Mouse (Mus musculus) cerebellum, adult 11 months (tissue): Measurements from ENCODE around the gene Vcp.
A peak's percentile ranks its signal among the peaks of the same experiment; 100 is the strongest.

ENCODE experiments used
- DNase-seq: peaks from one replicate; pipeline ENCODE4 v3.0.0; 2022

Vcp gene

DNA sequence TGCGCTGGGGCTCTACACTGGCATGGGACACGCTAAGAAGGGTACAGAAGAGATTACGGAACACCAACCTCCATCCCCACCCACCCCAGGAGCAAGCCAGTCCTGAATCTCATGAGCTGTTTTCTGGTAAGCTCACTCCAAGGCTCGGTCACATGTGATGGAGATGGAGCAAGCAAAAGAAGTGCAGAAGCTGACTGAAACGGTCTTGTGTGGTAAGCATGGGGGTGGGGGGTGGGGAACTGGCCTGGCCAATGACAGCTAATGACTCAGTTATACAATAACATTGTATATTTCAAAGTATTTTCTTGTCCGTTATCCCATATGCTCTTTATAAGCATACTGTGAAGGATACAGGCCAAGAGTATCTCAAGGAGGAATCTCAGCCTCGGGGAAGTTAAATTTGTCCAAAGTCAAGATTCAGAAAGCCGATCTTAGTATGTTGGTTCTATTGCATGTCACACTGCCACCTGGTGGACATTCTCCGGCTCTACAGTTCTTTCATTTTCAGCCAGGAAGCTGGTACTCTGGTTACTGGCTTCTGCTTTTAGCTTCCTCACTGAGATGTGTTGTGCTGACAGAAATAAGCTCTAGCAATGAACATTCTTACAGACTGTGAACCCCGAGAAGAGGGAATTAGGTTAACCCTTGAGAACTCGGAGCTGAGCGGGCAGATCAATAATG is 35.1 kb downstream of the Vcp start:
- no peak for DNase-seq

DNA sequence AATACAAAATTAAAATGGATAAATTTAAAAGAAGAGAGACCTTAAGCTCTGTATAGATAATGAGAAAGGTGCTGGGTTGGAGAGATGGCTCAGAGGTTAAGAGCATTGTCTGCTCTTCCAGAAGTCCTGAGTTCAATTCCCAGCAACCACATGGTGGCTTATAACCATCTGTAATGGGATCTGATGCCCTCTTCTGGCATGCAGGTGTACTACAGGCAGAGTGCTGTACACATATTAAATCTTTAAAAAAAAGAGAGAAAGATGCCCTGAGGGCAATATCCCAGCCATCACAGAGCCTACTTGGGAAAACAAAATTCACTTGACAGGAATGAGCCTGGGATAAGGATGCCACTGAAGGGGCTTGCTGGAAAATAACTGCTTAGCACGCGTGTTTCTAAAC is 36.8 kb downstream of the Vcp start:
- DNase-seq = no peak

DNA sequence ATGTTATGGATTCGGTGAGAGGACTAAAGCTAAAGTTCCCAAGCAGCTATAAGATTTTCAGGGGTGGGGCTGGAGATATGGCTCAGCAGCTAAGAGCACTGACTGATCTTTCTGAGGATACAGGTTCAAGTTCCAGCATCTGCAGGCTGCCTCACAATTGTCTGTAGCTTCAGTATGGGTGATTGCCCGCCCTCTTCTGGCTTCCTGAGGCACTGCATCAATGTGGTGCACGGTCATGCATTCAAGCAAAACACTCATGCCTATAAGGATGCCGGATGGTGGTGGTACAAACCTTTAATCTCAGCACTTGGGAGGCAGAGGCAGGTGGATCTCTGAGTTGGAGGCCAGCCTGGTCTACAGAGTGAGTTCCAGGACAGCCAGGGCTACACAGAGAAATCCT is 38.7 kb downstream of the Vcp start:
- DNase-seq = peak; percentile 39

DNA sequence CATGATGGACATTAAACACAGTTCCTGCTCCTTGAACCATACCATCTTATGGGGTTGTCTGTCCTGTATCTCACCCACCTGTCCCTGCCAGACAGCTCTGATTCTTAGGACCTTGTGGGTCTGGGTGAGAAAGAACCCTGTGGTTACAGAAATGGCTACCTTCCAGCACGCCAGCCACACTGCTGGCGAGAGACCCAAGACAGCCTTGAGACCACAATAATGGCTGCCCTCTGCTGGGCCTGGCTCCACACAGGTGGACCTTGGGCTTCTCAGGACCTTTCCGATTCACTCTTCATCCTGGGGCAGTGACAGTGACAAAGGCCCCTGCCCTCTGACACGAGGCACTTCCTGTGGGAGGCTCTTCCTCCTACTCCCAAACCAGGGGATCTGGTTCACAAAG is 40.9 kb downstream of the Vcp start:
- DNase-seq = no peak

DNA sequence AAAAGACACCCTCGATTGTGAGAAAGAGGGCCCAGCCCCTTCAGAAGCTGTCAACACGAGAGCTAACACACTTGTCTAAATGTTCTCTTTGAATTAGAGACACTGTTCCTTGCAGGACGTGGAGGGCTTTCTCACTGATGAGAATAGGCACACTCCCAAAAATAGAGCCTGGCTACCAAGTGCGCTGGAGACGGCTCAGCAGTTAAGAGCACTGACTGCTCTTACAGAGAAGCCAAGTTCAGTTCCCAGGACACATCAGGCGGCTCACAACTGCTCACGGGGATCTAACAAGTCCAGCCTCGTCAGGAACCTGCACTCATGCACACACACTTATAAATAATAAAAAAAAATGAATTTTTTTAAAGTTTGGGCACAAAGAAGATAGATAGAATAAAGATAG is 41.4 kb downstream of the Vcp start:
- DNase-seq = no peak

DNA sequence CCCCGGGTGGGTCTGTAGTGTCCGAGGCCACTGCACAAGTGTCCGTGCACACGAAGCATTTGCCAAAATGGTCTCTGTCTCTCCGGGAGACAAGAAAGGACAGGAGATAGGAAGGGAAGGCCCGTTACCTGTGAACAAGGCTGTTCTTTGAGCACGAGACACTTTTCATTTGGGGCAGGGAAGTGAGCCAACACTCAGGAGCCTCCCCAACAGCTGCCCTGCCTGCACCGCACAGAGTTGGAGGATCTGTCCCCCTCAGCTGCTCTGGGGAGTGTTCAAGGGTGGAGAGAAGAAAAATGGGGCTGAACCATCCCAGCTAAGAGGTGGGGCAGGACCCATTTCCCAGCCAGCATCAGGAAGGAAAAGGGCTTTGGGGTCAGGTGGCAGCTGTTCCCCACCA is 42.3 kb downstream of the Vcp start:
- DNase-seq = no peak

DNA sequence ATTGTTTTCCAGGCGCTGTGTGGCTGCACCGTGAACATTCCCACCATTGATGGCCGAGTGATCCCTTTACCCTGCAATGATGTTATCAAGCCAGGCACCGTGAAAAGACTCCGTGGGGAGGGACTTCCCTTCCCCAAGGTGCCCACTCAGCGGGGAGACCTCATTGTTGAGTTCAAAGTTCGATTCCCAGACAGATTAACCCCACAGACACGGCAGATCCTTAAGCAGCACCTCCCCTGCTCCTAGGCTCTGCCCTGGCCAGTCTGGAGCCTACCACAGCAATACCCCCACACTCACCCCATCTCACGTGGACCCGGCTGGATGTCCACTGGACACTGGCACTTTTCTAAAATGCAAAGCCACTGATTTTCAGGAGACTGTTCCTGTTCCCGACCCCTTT is 43.0 kb downstream of the Vcp start:
- no peak for DNase-seq

DNA sequence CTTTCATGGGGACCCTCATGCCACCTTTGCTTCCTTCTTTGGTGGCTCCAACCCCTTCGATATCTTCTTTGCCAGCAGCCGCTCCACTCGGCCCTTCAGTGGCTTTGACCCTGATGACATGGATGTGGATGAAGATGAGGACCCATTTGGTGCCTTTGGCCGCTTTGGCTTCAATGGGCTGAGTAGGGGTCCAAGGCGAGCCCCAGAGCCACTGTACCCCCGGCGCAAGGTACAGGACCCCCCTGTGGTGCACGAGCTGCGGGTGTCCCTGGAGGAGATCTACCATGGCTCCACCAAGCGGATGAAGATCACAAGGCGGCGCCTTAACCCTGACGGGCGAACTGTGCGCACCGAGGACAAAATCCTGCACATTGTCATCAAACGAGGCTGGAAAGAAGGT is 43.7 kb downstream of the Vcp start:
- no peak for DNase-seq

DNA sequence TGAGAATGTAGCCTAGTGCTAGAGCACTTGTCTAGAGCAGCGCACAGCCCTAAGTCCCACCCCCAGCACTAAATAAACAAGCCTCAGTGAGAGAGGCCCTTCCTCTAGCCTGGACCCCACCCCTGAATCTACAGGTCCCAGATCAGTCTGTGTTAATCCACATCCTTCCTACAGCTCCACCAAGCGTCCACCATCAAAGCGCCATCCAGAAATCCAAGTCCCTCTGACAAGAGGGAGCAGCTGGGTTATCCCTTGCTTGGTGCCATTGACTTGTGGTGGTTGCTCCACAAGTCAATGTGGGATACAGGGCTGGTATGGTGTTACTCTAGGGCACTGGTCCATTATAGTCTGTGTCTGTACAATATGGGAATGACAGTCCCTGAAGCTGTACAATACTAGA is 45.1 kb downstream of the Vcp start:
- no peak for DNase-seq

DNA sequence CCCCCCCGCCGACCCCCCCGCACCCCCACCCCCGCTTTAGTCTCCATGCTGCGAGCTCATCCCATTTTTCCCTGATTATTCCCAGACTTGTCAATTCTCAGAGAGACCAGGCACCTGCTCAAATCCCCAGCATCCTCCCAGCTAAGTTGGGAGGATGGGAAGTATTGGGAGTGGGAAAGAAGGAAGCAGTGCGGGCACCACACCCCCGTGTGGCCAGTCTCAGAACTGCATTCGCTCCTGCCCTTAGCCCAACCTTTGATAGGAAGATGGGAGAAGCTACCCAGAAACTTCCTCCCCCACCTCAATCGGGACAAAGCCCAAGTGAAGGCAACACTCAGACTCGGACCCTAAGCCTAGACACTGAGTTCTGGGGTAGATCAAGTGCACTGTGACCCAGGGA is 46.0 kb downstream of the Vcp start:
- DNase-seq = peak; percentile 76

DNA sequence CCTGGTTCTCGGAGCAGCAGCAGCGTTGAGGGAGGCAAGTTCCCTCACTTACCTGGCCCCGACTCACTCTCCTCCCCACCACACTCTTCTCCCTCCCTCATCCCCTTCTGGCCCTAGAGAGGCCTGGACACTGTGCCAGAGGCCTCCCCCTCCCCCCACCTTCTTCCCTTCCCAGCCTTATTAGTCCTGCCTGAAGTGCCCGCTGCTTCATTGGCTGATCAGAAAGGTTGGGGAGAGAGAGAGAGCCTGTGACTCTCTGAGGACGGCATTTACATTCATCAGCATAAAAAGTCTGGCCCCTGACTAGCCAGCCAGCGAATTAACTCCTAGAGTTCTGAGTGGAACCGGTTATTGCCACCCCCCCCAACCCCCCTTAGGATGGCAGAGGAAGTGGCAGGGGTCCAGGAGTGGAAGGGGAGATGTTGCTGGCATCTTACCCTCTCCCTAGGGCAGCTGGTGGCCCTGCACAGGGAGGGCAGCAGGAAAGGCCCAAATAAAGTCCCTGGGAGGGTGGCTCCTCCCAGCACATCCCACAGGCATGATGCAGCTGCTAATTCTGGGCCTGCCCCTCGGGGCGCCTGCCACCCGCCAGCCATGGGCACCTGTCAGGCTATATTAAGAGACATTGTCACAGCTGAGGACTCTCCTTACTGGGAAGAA is 46.7 kb downstream of the Vcp start:
- peak; percentile 42 for DNase-seq

DNA sequence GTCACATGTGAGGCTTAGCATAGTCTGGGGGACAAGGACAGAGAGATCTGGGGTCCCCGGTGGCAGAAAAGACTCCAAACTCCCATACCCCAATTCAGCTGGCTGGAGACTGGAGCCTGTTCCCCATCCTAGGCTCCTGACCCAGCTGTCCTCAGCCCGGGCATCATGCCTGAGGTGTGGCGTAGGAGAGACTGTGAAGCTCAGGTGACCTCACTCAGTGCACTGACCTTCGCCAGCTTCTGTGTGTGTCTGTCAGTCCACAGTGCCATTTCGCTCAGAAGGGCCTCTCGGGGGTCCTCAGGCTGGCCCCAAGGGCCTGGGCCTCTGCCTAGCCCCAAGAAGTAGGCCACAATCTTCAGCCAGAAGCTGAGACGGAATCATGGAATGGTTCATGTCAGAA is 47.7 kb downstream of the Vcp start:
- DNase-seq = no peak

DNA sequence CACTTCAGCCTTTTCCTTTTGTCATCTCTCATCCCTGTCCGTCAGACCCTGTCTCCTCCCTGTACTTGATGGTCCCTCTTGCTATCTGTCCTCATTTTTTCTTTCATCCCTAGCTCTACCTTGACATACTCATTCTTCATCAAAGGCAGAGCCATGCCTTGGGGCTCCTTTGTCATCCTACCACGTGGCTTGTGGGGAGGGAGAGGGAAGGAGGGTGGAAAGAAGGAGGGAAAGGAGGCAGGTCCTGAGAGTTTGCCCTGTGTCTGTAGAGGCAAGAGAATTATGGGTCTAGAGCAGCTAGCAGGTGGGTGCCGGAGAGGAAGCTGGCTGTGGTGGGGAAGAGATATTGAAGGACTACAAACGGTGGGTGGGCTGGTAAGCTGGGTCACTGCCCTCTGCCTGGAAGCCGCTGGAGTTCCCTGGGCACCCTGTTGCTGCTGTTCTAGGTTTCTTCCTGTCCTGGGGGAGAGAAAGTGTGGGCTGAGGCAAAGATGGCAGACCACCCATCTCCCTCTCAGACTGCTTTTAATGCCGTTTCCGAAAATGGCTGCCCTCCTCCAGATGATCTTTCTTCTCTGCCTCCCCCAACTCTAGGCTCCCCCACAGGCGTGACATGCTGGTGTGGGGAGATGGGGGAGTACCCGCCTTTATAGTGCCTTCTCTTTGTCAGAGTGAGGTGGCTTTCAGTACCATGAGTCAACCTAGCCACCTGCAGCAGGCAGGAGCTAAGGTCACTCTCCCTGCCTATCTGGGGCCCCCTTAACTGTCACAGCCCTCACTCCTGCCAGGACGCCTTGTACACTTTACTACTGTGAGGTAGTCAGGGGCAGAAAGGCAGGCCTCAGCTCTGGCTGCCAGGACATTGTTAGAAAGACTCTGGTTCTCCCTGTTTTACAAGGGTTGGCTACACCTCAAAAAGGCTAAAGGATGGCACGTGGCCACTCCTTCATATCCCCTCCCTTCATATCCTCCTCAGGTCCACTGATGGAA is 48.8 kb downstream of the Vcp start:
- DNase-seq = no peak

DNA sequence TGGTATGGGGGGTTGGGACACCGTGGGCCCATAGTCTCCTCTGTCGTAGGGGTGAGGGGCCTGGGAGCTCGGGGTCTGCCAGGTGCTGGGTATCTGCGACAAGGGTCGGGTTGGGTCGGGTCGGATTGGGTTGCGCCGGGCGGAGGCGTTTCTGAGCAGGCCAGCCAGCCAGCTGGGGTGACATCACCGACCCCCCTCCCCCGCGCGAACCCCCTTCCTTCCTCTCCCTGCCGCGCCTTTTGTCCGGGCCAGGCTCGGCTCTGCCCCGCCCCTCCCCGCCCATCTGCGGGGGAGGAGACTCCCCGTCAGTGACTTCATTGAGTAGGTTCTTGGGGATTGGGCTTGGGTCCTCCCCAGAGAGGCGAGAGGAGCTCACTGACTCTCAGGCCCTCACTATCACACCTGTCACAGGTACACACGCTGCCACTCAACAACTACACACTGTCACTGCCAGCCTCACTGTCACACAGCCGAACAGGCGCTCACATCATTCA is 50.2 kb downstream of the Vcp start:
- peak; percentile 78 for DNase-seq

DNA sequence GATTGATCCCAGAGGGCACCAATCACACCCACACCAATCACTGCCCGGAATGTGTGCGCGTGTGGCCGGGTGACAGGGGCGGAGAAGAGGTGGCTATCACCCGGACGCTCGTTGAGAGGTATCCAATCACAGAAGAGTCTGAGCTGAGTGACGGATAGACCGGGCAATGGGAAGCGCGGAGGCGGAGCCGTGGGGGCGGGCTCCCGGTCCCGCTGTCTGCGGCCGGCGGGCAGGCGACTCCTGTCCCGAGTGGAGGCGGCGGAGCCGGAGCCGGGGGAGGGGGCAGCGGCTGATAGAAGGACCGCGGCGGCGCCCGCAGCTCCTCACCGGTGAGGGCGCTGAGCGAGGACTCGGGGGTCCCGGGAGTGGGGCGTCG is 50.6 kb downstream of the Vcp start, which contains the start of gene Dnajb5:
TSS of gene Dnajb5 (plus strand) at position 139 of the 376 bp plus-strand sequence.
- peak; percentile 98 for DNase-seq

DNA sequence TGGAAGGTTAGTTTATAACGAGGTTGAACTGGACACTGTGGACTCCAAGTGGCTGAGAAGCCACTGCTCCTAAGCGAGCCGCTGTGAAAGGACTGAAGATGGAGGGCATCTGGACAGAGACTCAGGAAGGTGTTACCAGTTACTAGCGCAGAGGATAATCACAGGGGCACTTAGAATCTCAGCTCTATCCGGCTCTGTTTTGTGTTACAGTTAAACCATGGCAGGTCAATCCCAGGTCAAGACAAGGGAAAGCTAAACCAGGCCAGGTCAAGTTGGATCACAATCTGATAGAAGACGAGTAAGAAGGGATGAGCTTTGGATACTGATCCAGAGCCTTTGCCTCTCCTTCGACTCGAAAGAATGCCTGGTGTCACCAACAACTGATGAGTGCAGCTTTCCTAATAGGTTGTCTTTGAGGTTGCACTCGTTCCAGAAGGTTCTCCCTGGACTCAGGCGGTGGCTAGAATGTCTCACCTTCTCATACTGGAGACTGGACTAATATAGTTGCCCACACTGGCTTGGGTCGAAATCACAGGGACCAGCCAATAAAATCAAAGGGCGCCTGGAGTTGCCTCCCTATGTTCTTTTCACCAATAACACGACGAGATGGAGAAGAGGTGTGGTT is 51.1 kb downstream of the Vcp start:
- no peak for DNase-seq

DNA sequence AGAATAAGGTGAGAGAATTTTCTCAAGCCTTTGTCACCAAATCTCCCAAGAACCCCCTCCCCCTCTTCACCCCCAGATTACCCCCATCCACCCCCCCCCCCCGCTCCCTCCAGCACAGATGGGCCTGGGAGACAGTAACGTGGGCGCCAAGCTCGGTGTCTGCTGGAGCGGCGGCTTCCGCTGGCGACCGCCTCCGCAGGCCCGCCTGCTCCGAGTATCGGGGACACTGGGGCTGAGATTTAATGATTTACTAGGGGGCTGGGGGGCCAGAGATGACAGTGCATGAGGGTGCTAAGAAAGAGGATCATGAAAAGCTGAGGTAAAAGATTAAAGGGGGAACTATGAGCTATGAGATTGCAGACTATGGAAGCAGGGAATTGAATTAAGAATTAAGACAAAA is 51.8 kb downstream of the Vcp start:
- no peak for DNase-seq

DNA sequence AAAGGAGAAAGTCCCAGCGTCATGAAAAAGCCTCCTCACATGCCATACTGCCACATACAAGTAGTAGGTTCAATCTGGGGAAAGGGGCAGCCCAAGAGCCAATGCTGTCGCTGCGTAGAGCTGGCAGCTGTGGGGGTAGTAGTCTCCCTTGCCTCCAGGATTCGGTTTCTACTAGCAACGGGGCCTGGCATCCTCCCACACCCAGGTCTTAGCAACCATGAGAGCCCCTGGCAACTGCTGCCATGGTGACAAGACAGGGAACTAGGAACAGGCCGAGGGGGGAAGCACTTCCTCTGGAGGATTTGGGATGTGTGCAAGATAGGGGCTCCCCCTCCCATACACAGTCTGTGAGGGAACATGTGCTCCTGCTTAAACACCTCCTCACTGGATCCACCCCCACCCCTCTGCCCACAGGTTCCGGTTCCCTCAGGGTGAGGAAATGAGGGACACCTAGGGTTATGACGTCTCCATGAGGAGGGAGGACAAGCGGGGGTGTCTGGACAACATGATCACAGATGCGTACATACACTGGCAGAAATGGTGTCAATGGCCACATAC is 53.5 kb downstream of the Vcp start:
- no peak for DNase-seq

DNA sequence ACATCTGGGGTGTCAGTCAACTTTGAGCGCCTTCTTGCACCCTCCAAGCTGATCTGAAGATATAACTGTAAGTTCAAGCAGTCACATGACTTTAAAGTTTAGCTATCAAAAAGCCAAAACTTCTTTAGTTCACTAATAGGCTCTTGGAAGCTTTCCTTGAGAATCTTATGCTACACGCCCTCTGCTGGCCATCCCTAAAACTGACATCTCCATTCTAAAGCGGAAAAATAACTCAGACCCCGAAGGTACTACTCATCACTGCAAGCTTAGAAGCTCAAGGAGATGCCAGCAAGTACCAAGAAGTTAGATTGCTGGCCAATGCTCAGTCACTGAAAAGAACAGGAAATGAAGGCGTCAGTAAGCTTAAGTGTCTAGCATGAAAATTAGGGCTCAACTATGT is 54.4 kb downstream of the Vcp start:
- peak; percentile 54 for DNase-seq

DNA sequence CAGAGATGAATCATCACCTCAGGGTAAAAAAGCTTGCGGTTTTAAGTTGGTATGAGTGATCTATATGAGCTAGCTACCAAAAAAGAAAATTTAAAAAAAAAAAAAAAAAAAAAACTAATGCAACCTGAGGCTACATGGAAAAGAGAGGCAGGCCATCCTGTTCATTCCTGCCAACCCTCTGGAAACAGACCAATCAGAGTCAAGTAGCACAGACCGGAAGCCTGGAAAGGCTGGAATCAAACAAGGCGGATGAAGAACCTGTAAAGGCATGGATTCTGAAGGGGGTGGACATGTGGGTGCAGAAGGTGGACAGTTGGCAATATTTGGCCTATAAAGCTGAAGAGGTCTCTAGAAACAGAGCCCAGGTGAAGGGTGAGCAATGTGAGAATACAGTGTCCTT is 54.9 kb downstream of the Vcp start:
- DNase-seq = no peak

DNA sequence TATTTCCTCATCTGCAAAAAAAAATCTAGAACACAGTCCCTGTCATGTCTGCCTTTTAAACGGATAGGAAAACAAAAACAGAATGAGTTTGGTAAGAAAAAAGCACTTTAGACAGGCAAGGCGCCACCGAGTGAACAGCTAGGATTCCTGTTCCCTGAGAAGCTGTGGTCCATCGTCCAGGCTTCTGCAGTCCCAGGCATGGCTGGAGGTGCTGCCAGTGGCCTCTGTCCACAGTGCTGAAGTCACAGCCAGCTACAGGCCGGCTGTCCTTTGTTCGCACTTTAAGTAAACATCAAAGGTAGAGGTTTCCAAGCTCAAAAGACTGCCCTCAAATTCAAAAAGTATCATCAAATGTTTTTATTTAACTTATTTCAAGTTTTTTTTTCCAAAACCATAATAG is 55.3 kb downstream of the Vcp start:
- DNase-seq = no peak

DNA sequence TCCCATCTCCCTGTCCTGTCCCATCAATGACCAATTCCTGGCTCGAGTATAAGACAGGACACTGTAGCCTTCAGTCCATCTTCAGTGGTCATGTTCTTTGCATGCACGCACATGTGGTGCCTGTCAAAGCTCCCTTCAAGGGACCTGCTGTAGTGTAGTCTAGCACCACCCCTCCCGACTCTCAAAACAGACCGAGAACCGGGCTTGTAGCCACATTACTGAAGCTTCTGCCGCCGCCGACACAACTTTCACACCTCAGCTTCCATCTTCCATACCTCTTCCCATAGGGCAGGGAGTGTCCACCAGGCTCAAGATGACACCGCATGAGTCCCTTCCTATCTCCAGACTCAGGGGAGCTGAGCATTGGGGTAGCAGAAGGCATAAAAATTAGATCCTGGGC is 56.1 kb downstream of the Vcp start:
- no peak for DNase-seq

DNA sequence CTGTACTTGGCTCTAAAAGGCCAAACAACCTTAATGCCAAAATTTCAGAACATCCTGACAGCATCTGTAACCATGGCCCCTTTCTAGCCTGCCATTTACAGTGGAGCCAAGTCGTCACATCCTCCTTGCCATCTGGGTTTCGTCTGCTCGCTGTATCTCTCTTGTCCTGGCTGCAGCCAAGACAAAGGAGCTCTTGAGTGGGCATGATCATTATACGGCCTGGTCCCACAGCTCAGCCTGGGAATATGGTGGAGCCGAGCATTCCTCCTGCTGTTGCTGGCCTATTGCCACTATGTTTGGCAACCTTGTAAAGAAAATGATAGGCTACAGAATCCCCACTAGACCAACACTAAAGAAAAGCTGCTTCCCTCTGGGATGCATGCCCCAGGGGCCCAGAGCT is 57.0 kb downstream of the Vcp start:
- no peak for DNase-seq
